Mouse (Mus musculus) liver (tissue): ENCODE data around the gene Mblac1.
"Not testable (repeated sequence)": the region's sequence is repeated elsewhere in the genome, so short reads cannot be mapped to it uniquely, and the experiment has no call there.

ENCODE experiments used
- DNase-seq: peaks from one replicate; pipeline ENCODE4 v3.0.0-alpha.2; 2020; ENCODE audit warnings: mixed read lengths

Mblac1 gene

DNA sequence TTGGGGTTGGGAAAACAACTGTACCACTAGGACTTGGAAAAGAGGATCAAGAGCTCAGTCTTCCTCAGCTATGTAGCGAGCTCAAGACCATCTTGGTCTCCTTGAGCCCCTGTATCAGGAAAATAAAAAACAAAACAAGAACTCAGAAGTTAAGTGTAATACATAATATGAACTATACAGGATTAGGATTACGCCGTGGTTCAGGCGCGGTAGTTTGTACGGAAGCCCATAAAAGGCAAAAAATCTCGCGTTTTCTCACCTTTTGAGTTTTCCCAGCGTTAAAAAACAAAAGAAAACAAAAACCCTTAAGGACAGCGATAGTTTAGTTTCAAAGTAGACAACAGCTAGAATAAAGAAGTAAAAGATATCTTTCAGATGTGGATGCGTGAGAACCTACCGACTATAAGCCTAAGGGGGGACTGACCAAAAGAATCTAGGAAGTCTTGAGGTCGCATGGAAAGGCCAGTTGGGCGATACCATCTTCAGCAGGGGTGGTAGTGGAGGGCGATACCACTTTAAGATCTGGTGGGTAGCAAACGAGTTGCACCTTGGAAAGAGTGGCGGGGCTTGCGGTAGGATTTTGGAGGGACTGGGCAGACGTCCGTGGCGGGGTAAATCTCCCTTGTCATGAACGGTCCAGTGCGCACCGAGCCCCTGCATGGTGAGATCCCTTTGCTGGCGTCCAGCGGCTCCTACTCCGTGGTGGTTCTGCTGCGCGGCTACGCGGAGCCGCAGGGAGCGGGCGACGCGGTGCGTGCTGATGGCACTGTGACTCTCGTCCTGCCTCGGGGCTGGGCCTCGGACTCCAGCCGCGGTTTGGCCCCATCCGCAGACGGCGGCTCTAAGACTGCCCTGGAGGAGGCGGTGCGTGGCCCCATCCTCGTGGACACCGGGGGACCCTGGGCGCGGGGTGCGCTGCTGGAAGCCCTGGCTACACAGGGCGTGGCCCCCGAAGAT, at the start of gene Mblac1:
Gene Mblac1 (plus strand): TSS at position 544 of the 957 bp plus-strand sequence.
- DNase-seq: peak; percentile 87

DNA sequence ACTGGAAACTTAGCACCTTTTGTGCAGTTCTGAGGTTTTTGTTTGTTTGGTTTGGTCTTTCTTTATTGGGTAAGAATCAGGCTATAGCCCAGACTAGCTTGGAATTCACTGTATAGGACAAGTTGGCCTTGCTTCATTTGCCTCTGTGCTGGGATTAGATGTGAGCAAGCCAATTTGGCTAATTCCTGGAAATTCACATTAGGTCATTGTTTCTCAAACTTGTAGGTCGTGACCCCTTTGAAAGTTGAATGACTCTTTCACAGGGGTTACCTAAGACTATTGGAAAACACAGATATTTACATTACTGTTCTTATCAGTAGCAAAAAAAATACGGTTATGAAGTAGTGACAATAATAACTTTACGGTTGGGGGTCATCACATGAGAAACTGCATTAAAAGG, 39.7 kb upstream of the Mblac1 start:
- DNase-seq: no peak

DNA sequence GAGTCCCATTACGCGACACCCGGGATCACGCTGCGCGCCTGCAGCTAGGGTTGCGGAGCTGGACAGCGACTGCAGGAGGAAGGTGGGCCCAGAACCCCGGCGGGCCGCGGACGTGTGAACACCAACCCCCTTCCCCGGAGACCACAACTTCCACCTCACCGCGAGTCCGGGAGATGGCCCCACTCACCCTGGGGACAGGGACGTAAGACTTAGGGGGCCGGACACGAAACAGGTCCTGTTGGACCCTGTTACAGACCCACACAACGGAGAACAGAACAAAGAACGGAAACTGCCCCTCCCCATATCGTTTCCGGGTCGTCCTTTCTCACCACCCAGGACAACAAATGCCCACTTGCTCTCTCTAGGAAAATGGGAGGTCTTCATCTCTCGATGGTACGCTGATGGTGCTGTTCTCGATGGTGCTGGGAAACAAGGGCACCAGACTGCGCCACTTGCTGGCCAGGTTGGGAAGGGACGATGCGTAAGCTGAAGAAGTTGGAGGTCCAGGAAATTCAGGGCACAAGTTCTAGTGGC, 38.6 kb upstream of the Mblac1 start, which contains the start of gene Zfp113:
Gene Zfp113 (minus strand): TSS at position 302 of the 534 bp plus-strand sequence.
- peak; percentile 86 for DNase-seq

DNA sequence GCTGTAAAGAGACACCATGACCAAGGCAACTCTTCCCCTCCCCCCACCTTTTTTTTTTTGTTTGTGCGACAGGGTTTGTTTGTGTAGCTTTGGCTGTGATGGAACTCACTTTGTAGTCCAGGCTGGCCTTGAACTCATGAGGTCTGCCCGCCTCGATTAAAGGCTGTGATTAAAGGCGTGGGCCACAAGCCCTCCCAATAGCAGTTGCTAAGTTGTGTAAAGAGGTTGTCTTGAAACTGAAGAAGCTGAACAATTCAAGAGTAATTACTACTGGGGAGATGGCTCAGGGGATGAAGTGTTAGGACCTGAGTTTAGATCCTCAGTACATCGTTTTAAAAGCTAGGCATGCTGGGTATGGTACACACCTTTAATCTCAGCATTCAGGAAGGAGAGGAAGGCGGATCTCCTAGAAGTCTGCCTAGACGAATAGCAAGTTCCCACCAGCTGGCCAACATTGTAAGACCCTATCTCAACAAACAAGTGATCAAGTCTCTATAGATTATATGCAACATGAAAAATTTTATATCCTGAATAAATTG, 33.8 kb upstream of the Mblac1 start:
- no peak for DNase-seq

DNA sequence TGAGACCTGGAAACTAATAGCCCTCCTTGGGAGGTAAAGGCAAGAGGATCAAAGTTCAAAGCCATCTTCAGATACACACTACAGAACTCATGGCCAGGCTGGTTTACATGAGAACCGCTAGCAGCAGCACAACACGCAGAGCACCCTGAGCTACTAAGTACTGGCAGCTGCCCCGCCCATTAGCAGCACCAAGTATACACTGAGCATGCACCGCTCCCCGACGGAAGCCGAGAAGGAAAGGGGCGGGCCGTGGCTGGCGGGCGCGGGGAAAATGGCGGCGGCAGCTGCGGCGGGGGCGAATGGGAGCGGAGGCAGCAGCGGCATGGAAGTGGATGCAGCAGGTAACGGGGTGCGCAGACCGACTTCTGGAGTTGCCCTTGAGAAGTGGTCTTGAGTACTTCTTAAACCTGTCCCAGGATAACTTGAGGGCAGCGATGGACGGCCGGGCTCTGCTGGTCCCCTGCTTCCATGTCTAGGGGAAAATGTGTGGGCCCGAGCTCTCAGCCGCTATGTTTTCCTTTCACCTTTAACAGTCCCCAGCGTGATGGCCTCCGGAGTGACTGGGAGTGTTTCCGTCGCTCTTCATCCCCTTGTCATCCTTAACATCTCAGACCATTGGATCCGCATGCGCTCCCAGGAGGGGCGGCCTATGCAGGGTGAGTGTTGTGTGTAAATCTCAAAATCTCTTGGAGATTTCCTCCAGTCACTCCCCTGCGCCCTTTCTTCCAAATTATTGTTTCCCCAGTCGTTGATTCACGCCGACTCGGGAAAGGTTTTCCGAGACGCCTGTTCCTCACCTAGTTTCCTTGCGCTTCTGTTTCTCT, 33.1 kb upstream of the Mblac1 start, which contains the start of gene Cops6:
Gene Cops6 (plus strand): TSS at position 230 of the 824 bp plus-strand sequence.
- DNase-seq: peak; percentile 94

DNA sequence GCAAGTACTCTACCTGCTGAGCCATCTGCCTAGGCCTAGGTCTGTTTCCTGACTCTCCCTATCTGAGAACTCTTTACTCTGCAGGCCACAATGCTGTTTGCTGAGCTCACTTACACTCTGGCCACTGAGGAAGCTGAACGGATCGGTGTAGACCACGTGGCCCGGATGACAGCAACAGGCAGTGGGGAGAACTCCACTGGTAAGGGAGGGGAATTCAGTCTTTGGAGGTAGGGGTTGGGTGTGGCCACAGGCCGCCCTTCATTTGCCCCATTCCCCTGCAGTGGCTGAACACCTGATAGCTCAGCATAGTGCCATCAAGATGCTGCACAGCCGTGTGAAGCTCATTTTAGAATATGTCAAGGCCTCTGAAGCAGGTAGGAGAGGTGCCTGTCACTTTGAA, 31.1 kb upstream of the Mblac1 start:
- DNase-seq: no peak

DNA sequence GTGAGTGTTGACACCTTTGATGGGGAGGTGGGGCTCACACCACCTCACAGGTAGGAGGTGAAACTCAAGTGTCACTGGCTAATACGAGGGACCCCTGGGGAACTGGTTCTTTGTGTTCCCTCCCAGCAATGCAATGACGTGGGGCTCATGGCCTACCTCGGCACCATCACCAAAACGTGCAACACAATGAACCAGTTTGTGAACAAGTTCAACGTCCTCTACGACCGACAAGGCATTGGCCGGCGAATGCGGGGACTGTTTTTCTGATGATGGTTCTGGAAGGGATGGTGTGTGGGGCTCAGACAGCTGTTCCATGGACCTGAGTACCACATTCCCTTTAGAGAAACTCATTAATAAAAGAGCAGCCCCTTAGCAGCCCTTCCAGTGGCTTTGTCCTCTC, 30.5 kb upstream of the Mblac1 start:
- DNase-seq: no peak

DNA sequence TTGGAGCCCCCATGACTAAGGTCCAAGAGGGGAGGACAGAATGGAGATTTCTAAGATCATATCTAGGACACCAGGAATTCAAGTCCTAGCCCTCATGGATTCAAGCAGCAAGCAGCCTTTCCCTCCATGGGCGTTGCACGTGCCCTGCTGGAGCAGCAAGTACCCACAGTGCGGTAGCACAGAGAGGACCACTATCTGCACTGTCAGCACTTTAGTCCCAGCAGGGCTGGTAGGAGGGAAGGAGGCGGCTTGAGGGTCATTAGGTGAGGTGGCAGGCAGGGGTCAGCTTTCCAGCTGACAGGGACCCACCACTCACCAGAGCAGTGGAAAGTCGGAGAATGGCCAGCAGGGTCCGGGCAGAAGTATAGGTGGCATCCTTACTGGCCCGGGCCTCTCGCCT, 28.5 kb upstream of the Mblac1 start:
- DNase-seq: no peak

DNA sequence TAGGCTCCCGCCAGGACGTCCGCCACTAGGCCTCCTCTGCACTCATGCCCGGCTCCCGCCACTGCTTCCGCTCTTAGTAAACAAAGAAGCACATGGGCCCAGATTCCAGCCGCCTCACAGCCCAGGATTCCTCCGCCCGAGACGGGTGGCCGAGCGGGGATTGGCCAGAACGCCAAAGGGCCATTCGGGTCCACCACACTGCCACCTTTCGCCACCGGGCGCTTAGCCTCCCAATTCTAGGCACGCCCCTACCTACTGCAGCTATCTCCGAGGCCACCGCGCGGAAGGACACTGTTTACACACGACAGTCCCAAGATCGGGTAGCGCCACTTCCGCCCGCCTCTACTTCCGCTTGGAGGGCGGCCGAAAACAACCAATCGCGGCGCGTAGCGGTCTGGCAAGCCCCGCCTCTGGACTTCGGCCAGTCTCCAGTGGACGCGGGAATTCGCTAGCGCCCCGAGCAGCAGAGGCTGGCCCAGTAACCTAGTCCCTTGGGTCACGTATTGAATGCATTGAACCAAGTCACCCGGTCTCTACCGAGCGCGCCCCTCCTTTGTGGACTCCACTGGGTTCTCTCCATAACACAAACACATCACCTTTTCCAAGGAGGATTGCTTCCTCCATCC, 23.1 kb upstream of the Mblac1 start:
- DNase-seq: peak; percentile 96

DNA sequence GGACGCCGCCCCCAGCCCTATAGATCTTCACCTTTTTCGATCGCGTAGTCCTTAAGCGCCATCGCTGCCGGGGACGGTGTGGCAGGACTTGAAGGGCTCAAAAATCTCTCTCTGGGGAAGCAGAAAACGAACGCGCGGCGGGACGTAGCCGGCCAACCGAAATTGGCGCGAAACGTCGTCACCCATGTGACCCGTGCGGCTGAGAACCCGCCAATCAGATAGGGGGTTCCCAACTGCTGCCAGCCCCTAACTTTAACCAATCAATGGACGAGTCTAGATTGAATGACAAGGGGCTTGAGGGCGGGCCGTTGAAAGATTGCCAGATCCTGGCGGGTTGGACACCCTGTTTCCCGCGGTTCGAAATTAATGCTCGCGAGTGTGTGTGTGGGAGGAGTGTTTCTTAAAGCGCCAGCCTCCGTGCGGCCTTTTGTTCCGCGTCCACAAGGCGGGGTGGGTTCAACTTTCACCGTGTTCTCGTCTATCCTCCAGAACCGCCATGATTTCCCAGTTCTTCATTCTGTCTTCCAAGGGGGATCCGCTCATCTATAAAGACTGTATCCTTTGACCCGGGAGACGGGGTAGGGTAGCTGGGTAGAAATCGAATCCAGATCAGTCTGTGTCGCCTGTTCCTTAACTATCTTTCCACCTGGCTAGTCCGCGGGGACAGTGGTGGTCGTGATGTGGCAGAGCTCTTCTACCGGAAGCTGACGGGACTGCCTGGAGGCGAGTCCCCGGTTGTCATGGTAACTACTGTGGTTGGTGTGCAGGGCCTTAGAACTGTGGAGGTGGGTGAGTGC, 22.2 kb upstream of the Mblac1 start, which contains the start of the genes Ap4m1 and Mcm7:
Gene Ap4m1 (plus strand): TSS at position 308 of the 797 bp plus-strand sequence.
Gene Mcm7 (minus strand): TSS at position 728 of the 797 bp plus-strand sequence.
- DNase-seq: peak; percentile 94

DNA sequence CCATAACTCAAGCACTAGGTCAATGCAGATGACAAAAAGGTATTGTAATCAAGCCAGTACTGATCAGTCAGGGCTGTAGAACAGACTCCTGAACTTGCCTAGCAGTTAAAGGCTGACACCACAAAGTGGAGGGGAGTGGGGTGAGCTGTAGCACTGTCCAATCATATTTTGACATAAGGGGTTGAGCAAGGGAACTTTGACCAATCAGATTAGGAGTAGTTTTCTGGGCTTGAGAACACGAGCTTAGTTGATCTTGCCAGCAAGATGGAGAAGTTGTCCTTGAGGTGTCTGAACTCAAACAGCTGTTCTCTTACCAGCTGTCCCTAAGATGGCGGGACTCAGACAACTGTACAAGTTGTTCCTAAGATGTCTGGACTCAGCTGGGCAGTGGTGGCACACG, 20.9 kb upstream of the Mblac1 start:
- DNase-seq: no peak

DNA sequence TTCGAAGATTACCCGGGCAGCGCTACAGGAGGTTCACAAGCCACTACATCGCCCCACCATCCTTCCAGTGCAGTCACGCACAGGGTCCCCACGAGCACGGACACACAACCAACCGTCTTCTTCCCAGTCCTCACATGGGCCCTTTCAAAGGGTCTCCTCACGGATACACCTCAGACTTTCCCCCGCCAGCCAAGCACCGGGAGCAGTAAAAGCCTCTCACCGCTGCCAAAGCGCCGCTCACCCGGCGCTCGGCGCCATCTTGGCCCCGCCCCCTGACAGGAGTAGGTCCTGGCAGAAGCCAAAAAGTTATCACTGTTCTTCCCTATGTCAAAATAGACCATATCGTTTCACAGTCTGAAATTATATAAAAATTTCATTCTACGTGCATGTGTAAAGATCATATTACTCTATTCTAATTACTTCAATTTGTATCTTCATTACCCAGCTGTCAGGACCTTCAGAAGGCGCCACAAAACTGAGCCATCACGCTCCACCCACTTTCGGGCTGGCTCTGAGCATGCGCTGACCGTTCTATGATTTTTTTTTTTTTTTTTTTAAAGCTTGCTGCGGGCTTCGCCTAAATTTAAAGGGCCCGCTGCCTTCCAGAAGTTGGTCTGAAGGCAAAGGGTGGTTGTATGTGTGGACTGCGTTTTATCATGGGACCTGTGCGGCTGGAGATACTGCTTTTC, 7.0 kb upstream of the Mblac1 start, which contains the start of the genes Taf6 and Cnpy4:
Gene Taf6 (minus strand): TSS at position 502 of the 689 bp plus-strand sequence.
Gene Cnpy4 (plus strand): TSS at position 536 of the 689 bp plus-strand sequence.
- peak; percentile 89 for DNase-seq

DNA sequence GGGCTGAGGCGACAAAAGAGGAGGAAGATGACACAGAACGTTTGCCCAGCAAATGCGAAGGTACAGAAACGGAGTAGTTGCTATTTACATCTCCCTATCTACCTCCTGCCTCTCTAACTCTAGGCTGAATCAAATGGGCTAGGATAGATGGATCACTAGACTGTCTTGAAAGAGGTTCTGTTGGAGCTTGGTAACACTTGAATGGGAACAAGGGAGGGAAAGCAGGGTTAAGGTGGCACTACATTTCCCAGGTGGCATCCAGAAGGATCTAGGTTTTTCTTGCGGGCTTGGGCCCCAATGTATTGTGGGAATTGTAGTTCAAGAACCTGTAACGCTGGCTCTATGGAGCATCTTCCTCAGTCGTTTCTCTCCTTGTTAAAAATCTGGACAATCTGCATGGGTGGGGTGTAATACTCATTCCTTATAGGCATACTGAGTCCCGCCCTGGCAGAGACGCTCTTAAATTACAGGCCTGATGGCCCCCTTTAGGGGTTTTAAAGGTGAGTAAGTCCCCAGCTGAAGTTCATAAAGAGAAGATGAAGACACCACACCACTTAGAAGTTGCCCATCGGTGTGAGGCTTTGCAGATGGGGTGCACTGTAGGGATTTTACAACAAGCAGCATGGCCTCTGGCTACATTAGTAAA, 6.3 kb upstream of the Mblac1 start:
- DNase-seq: peak; percentile 78

DNA sequence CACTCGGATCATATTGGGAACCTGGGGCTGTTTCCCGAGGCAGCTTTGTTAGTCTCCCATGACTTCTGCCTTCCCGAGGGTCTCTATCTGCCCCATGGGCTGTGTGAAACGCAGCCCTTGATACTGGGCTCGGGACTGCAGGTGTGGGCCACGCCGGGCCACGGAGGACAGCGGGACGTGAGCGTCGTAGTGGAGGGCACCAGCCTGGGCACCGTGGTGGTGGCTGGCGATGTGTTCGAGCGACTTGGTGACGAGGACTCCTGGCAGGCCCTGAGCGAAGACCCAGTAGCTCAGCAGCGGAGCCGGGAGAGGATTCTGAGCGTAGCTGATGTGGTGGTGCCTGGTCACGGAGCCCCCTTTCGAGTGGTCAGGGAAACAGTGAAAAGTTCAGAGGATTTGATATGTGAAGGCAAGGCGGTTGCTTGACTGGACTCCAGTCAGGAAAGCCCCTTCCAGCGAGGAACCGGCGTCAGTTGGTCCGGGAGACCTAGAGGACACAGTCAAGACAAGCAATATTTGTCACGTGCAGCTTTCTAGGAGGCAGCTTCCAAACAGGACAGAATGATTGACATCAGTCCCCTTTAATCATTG, 736 bp downstream of the Mblac1 start:
- DNase-seq: peak; percentile 39

DNA sequence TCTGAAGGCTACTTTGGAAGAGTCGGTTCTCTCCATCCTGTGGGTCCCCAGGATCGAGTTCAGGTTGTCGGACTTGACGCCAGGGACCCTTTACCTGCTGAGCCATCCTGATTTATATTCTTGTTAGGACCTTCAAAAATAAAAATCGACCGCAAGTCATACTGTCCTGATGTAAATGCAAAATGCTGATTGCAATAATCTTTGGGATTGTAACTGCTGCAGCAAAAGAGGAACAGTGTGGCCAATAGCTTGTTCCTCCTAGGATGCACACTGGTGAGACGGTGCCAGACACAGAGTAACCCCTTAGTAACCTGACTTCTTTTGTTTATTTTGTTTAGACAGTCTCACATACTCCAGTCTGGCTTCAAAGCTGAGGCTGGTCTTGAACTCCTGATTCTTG, 1.3 kb downstream of the Mblac1 start:
- no peak for DNase-seq

DNA sequence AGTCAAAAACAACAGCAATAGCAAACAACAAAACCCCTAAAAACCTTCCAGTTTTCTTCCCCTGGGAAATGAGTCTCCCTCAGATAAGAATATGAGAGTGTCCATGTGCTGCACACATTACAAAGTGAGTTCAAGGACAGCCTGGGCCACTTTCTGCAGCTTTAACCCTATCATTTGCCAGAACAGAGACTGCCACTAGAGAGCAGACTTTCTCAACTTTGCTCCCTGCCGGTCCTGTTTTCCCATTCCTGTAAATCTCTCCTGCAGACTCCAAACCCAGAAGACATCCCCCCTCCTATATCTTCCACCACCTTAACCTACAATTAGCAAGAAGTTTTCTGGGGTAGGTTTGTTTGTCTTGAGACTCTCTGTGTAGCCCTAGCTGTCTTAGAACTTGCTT, 5.5 kb downstream of the Mblac1 start:
- no peak for DNase-seq

DNA sequence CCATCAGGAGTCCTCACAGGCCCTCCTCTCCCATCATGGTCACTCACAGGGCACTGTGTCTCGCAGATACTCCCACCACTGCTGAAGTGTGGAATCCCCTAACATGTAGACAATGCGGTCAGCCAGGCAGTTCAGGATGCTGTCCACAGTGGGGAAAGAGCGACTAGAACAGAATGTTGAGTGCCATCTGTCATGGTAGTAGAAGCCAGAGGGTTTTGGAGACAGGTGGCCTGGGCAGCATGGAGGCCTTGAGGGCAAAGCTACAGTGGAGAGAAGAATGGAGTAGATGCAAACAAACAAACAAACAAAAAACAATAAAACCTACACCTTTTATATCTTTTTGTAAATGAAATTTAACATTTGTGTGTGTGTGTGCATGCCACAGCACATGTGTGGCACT, 8.0 kb downstream of the Mblac1 start:
- DNase-seq: no peak

DNA sequence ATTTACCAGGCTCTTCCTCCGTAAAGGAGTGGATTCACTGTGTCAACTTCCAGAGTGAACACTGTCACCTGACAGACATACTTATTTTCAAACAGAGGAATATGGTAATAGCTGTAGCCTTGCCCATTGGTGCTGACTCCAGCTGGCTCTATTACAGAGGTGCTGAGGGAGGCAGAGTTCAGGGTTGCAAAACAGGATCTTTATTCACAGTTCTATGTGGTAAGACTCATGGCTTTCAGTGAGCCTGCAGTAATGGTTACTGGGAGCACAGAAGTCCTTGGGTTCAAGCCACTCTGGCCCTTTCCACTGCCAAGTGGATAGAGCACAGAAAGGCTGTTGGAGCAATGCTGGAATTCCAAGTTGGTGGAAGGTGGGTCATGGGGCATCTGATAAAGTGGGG, 13.1 kb downstream of the Mblac1 start:
- no peak for DNase-seq

DNA sequence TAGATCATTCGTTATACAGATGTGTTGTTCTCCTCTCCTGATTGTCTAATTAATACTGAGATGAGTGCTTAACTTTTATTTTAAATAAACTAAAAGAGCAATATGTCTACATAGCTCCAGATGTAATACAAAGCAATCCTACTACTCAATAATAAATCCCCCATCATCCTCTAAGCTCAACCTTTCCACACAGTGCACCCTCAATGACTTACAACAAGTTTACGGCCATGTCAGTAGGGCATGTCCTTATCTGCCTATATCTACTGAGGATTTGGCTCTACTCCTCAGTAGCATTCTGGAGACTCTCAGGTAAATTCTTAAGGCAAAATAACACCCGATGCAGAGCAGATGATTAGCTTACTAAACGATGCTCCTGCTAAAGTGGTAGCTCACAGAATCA, 13.8 kb downstream of the Mblac1 start:
- DNase-seq: no peak

DNA sequence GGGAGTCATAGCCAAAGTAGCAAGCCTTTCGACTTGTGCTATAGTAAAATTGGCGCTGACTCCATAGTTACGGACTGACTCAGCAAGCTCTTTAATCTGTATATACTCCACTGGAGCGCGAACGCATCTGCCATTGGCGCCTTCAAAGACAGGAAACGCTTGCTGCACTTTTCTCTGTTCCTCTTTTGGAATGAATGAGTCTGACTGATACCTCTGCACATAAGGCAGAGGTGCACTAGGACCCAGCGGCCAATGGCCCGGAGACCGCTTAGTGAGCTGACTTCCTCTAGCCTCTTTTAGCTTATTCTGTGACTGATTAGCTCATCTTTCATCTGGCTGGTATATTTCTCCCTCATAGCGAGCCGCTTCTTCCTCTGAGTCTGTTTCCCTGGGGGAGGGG, 22.5 kb downstream of the Mblac1 start:
- not testable (repeated sequence) for DNase-seq
